Mouse (Mus musculus): ENCODE measurements around the gene Ino80.

DNA sequence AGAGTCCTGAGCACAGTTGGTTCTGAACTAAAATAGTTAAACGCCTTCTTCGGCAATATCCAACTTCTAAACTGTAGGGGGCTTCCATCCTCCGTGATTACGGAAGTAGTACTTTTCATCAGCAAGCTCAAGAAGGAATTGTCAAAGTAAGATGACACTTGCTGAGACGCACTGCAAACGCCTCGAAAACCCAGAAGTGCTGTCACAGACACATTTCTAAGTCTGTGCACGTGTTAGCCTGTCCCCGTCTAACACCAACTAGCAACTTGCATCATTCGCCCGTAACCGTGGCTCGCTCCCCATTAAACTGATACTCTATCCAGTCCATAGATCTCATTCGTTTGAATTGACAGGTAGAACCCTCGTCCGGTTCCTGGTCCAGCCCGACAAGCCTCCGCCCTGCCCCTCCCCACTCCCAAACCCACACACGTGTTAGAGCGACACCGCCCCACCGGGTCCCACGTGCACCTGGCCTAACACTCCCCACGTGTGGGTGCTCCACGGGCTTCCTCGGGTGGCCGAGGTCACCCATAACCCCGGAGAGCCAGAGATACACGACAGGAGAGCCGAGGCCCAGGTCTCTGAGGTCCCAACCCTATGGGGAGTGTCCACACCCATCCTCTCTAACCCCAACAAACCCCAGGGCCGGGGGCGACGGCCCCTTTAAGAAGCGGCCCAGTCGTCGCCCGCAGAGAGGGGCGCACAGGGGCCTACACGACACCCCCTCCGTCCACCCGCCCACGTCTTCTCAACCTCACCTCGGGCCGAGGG lies 681 bp downstream of the Ino80 start:
- no peak for TF ChIP-seq CTCF (IDR thresholded peaks at IDR 0.05; ENCODE audit: extremely low read depth, insufficient read length, insufficient replicate concordance, low read depth, low read length)
- no peak for TF ChIP-seq POLR2A (IDR thresholded peaks at IDR 0.05; ENCODE audit: low read depth, low read length)

All from small intestine, adult 2 months (tissue).